9 mouse cellular contexts compared by ENCODE assay signal in genomic region chr8:61589972-61590391, GRCm38 (mm10).
DNase-seq lines count a peak whose midpoint lies in the region; ATAC-seq lines count a peak whose summit lies in the region.
"Had no signal": no experiment of that assay in that cellular context is flagged by ENCODE, and none has a peak within 500 bp of the region (broad histone marks: within the 10 kb centered on the region; RNA-seq: fewer than 3 reads in every experiment).

No protein-coding gene starts in this region.

- peak; percentile 36 for ATAC-seq in hindbrain, embryonic 11.5 days (ENCODE audit: low FRiP score)
- no peak for ATAC-seq in limb, embryonic 15.5 days (ENCODE audit: insufficient number of reproducible peaks, low FRiP score, low TSS enrichment, low read depth)

- peak overlapping the region; percentile 80 for H3K4me3 ChIP-seq in embryonic facial prominence, embryonic 10.5 days
- peak overlapping the region; percentile 61 for H3K4me3 ChIP-seq in hindbrain, embryonic 11.5 days (ENCODE audit: low read depth, low read length)
- peak overlapping the region; percentile 49 for H3K4me3 ChIP-seq in limb, embryonic 15.5 days

- peak overlapping the region; percentile 91 for H3K27ac ChIP-seq in embryonic facial prominence, embryonic 10.5 days (replicated peaks)
- no peak overlapping the region for H3K27ac ChIP-seq in hindbrain, embryonic 11.5 days (ENCODE audit: low read depth, low read length)
- H3K27ac ChIP-seq in limb, embryonic 15.5 days = peak overlapping the region; percentile 57

- WGBS in embryonic facial prominence, embryonic 10.5 days = 1% methylated on average over 11 of the region's 11 CpGs
- WGBS in hindbrain, embryonic 11.5 days = 2% methylated on average over 11 of the region's 11 CpGs
- WGBS in limb, embryonic 15.5 days = 5% methylated on average over 11 of the region's 11 CpGs

- peak overlapping the region; percentile 39 for H3K4me2 ChIP-seq in hindbrain, embryonic 11.5 days (replicated peaks; ENCODE audit: low read depth, low read length)
- peak overlapping the region; percentile 48 for H3K4me2 ChIP-seq in limb, embryonic 15.5 days

- peak; percentile 15 to 16 for DNase-seq in cerebellum, postnatal 10 days
- no peak for DNase-seq in cerebellum, postnatal 4 days (ENCODE audit: low spot score in 2 of 2)
- DNase-seq in embryonic facial prominence, embryonic 10.5 days (ENCODE audit: low spot score) = peak; percentile 55
- DNase-seq in hindbrain, embryonic 11.5 days (ENCODE audit: low spot score) = peak; percentile 38
- DNase-seq in retina, postnatal 1 day = peak; percentile 64
- no peak for DNase-seq in thymus, postnatal 4 days
- no peak for DNase-seq in thymus, postnatal 36 days

- peak overlapping the region; percentile 27; the same call in 1 of the 2 replicates for H3K9ac ChIP-seq in hindbrain, embryonic 11.5 days (ENCODE audit: low read depth, low read length)
- peak overlapping the region; percentile 24; the same call in 1 of the 2 replicates for H3K9ac ChIP-seq in limb, embryonic 15.5 days

- H3K4me1 ChIP-seq in embryonic facial prominence, embryonic 10.5 days = peaks cover 54% of the 10 kb centered on the region
- H3K4me1 ChIP-seq in hindbrain, embryonic 11.5 days (replicated peaks; ENCODE audit: control insufficient read depth, insufficient read depth, low read length) = peaks cover 11% of the 10 kb centered on the region; the same call in 1 of the 2 replicates
- H3K4me1 ChIP-seq in limb, embryonic 15.5 days = peaks cover 29% of the 10 kb centered on the region

- no peaks in the 10 kb centered on the region for H3K27me3 ChIP-seq in embryonic facial prominence, embryonic 10.5 days (replicated peaks; ENCODE audit: low read depth, poor library complexity, severe bottlenecking)
- H3K27me3 ChIP-seq in hindbrain, embryonic 11.5 days (ENCODE audit: control insufficient read depth, insufficient read depth, low read length) = no peaks in the 10 kb centered on the region
- no peaks in the 10 kb centered on the region for H3K27me3 ChIP-seq in limb, embryonic 15.5 days

- no peaks in the 10 kb centered on the region for H3K9me3 ChIP-seq in embryonic facial prominence, embryonic 10.5 days
- no peaks in the 10 kb centered on the region for H3K9me3 ChIP-seq in hindbrain, embryonic 11.5 days (ENCODE audit: control insufficient read depth, low read length)
- no peaks in the 10 kb centered on the region for H3K9me3 ChIP-seq in limb, embryonic 15.5 days
- H3K9me3 ChIP-seq: G1E had no signal

- H3K36me3 ChIP-seq in embryonic facial prominence, embryonic 10.5 days (replicated peaks) = peaks cover 17% of the 10 kb centered on the region
- H3K36me3 ChIP-seq in hindbrain, embryonic 11.5 days (ENCODE audit: control insufficient read depth, insufficient read depth, low read length) = no peaks in the 10 kb centered on the region
- 0 out of 2 replicates have a peak, but pooled peaks cover 5% of the 10 kb centered on the region for H3K36me3 ChIP-seq in limb, embryonic 15.5 days
- H3K36me3 ChIP-seq: G1E had no signal

Comparison
In these comparisons a context has a peak if more than half of its experiments do, and no peak if none do; other contexts are left out.
1. DNase-seq: peak in cerebellum, postnatal 10 days (2 of 2), embryonic facial prominence, embryonic 10.5 days (single experiment), hindbrain, embryonic 11.5 days (single experiment) and retina, postnatal 1 day (single experiment); none in cerebellum, postnatal 4 days (0 of 2), thymus, postnatal 4 days (single experiment) and thymus, postnatal 36 days (0 of 2).
2. Peak in every context shown above with its lines, with median percentiles within 50 percentile points of each other: H3K4me3 ChIP-seq.